Mouse (Mus musculus) spleen, postnatal 4 days (tissue): ENCODE data around the gene Cela2a.
A peak's percentile ranks its signal among the peaks of the same experiment; 100 is the strongest.
"Not testable (repeated sequence)": the region's sequence is repeated elsewhere in the genome, so short reads cannot be mapped to it uniquely, and the experiment has no call there.

Experiments
- DNase-seq, 2 experiments: peaks; one replicate each; pipeline ENCODE4 v3.0.0; 2022; ENCODE audit warnings: low spot score in 2 of 2

Cela2a gene

DNA sequence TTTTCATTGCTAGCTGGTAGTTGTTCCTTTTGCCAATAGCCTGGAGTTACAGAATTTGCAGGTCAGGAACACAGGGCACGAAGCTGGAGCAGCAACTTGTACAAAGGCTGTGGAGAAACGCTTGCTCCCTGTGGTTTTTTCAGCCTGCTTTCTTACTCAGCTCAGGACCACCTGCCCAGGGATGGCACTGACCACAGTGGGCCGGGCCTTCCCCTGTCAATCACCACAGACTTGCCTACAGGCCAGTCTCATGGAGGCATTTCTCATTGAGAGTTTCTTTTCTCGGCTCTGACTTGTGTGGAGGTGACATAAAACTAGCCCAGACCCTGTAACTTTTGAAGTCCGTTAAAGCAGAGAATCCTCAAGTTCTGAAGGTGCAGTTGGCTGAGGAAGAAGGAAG lies 28.4 kb downstream of the Cela2a start:
- no peak for DNase-seq

DNA sequence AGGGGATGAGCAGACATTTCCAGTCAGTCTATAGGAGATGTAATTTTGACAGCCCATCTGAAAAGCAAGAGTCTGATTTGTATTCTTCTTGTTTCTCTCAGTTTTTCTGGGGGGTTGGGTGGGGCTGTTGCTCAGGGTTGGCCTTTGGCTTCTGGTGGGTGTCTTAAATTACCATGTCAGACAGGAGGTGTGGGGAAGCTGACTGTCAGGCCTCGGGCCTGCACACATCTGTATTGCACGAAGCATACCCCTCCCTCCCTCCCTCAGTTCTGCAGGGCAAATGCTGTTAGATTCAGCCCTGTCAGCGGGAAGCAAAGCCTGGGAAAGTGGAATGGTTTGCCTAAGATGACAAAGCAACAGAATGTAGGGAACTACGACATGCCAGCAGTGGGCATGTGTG lies 29.0 kb downstream of the Cela2a start:
- DNase-seq, result no peak

DNA sequence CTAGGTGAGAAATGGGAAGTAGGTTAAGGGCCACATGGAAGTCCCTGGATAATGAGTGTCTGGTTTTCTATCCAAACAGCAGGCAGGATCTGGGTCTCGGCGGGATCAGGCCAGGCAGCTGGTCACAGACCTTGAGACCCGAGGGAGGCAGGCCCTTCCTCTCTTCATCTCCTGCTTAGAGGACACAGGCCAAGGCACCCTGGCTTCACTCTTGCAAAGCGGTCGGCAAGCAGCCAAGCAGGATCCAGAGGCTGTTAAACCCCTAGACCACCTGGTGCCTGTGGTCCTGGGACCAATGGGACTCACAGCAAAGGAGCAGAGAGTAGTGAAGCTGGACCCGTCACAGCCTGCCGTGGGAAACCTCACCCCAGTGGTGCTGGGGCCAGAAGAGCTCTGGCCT lies 29.6 kb downstream of the Cela2a start:
- DNase-seq, result no peak

DNA sequence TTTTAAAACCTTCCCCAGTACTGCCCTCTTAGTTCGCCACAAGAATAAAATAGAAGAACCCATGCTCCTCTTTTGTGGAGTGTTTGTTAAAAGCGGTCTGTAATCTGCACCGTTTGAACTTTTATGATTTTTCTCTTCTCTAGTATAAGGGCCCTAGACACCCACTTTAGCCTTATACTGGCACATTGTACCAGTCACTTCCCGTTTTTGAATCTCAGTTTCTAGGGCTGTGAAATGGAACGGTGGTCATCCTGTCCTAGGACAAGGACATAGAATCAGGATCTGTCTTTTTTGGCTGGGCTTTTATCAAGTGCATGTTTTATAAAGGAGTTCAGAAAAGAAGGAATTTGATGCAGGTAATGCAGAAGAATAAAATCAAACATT lies 31.8 kb downstream of the Cela2a start:
- no peak for DNase-seq

DNA sequence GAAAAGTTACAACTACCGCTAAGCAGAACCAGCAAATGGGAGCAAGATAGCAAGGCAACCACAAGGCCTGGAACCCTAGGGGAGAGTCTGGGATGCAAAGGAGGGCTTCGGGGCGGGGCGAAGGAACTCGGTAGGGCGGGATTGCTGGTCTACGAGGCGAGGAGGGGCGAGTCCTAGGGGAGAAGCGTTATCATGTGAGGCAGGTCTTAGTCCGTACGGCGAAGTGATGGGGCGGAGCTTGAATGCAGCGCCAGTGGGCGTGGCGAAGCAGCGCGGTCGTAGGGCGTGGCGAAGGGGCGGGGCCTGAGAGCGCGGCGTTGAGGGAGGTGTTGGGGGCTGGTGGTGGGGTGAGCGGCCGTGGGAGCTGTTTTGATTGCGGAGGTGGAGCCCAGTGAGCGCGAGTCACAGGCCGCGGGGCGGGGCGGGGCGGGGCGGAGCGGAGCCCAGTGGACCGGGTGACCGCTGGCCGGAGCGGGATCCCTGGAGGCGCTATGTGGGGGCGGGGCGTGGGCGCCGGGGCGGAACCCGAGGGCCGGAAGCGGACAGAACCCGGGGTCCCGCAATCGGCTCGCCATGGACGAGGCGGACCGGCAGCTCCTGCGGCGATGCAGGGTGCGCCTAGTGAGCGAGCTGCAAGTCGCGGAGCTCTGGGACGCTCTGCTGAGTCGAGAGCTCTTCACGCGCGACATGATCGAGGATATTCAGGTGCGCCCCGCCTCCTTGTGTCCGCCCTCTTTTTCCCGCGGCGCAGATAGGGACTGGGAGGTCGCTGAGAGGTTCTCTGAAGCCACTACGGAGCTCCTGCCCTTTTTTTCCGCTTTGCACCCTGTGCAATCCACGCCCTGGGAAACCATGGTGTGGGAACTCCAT lies 32.4 kb downstream of the Cela2a start, which contains the start of gene Casp9:
Casp9 (plus strand) TSS at position 331 of the 870 bp plus-strand sequence.
- DNase-seq, result peak; percentile 99

DNA sequence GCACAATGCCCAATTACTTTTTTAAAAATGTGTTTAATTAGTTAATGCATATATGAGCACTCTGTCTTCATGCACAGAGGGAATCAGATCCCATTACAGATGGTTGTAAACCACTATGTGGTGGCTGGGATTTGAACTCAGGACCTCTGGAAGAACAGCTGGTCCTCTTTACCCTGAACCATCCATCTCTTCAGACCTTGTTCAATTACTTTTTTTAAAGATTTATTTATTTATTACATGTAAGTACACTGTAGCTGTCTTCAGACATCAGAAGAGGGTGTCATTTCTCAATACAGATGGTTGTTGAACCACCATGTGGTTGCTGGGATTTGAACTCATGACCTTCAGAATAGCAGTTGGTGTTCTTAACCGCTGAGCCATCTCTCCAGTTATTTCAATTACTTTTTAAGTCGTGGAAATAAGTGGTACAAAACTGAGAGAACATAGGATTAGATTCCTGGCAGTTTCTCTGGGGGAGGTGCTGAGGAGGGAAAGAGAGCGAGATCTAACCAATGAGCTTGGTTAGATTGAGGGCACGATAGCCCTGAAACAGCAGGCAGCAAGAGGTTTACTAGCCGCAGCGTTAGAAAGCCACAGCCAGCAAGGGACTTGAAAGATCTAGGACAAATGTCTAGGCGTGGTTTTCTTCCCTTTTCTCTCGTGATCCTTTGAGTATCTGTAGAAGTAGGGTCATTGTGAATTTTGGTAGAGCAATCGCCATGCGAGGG lies 33.2 kb downstream of the Cela2a start:
- DNase-seq, result peak in 1 of 2 experiments; percentile 31

DNA sequence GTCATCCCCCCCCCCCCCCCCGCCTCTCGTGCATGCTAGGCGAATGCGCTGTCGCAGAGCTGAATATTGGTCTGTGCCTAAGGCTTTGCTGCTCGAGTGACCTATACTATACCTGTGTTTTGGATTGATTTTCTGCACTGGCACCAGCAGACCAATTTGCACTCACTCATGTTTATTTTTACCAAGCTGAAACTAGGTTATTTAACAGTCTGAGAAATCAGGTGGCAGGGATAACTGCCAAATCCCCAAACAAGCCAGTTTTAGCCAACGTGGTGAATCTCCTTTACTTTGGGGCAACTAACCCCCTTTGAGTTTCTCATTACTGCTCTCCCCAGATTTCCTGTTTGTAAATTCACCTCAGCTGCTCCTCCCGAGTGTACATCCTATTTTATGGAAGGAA lies 34.0 kb downstream of the Cela2a start:
- DNase-seq, result no peak

DNA sequence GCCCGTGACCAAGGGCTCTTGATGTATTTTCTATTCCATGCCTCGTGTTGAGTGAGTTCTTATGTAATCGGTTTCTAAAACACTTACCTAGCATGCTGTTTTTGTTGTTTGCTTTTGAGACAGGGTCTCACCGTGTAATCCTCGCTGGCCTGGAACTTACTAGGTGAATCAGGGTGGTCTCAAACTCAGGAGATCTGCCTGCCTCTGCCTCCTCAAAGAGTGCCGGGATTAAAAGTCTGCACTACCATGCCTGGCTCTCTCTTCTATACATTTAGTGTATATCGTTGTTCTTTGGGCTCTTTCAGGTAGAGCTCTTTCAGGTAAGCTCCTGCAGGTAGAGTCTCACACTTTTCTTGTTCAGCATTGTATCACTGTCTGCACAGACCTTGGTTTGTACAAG lies 34.5 kb downstream of the Cela2a start:
- no peak for DNase-seq

DNA sequence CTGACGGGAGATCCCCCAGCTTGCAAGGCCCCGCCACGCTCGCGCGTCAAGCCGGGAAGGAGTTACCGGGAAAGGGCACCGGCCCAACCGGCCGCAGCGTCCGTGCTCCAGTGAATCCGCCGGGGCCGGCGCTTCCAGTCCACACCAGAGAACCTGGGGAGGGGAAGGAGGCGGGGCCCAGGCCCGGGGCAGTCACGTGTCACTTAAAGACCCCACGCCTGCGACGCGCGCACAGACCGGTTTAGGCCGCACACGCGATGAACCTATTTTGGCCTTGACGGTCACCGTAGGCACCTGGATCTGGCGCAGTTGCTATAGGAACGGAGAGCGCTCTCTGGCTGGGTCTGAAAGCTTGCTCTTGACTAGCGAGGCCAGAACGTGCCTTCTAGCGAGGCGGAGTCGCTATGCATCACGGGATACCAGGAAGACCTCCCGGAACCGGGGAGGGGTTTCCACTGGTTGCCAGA lies 35.4 kb downstream of the Cela2a start, which contains the start of gene Dnajc16:
Dnajc16 (minus strand) TSS at position 408 of the 467 bp plus-strand sequence.
- peak; percentile 93 to 95 for DNase-seq

DNA sequence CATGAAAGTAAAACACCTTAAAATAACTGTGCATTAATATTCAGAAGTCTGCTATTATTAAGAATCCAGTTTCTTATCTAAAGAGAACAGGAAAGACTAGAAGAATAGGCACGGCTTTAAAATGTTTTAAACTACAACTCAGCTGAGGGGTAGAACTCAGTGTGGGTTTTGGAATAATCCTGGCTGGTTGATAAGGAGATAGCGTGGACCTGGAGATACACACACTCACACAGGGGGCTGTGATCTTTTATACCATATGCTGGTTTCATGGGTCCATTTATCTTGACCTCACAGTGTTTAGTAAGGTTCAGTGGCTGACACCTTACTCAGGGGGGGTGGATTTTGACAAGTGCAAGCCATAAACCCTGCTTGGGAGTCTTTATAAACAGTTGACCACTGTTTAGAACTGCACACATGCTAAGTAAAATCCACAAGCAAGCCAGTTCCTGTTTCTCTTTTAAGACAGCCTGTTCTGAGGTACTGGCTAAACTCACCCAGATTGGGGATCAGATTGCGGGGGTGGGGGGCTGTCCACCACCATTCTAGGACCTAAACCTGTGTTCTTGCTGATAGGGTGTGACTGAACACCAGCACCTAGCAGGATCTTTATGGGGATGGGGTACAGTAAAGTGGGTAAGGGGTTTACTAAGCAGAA lies 36.3 kb downstream of the Cela2a start:
- DNase-seq, result no peak

DNA sequence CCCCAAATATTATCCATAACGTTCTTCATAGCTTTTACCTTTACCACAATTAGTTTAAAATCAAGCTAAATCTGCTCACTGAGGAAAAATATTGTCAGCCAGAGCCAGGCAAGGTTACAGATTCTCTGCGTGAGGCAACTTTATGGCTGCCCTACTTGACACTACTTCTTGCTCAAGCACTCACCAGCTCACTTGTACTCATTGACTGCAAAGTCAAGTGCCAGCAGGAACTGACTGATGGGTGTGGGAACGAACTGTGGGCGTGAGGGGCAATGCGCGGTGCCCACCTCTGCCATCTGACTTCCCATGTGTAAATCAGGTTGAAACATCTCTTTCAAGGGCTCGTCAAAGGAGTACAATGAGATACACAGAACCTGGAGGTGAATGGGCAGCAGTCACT lies 38.5 kb downstream of the Cela2a start:
- no peak for DNase-seq

DNA sequence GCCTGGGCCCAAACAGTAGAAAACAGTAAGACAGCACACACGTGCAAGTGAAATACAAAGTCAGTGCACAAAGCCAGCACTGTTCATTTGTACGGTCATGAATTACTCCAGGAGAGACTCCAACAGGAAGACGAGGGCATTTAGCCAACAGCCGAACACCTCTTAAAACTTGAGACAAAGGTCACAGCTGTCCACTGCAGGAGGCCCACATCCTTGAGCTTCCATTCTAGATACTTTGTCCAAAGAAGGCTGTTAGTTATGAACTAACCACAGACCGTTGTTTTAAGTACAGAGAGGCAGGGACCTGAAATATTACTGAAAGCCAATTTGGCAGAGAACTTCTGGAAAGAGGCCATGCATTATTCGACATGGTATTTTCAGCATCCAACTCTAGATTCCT lies 38.9 kb downstream of the Cela2a start:
- no peak for DNase-seq

DNA sequence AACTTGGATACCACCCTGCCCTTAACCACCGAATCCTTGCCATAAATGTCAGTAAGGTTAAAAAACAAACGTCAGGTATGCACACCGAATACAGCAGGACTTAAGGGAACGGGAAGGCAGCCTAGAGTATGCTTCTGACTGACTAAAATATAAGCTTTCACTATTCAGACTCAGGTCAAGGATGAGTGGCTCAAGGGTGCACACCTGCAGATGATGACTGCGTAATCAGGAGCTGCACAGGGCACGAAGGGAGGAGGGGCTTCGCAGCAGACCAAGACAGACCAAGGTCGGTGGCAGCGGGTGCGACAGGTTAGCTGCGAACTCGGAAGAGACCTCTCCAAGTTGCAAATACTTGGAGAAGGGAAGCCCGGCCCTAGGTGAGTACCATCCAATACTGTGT lies 39.8 kb downstream of the Cela2a start:
- no peak for DNase-seq

DNA sequence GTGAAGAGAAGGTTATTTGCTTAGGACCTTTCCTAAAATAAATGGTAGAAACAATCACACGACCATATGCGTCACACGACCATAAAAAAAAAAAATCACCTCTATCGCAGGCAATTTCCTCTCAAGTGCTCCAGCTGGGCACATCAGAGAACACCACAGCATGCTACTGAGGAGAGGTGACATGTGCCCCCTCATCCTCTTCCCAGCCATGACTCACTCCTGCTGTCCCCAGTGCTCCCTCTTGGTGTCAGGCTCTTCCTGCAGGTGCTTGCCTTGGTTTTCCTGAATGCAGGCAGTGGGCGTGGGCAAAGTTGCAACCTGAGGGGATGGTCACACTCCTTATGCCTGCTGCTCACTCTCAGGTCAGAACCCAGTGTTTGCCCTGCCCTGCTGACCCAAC lies 41.1 kb downstream of the Cela2a start:
- no peak for DNase-seq

DNA sequence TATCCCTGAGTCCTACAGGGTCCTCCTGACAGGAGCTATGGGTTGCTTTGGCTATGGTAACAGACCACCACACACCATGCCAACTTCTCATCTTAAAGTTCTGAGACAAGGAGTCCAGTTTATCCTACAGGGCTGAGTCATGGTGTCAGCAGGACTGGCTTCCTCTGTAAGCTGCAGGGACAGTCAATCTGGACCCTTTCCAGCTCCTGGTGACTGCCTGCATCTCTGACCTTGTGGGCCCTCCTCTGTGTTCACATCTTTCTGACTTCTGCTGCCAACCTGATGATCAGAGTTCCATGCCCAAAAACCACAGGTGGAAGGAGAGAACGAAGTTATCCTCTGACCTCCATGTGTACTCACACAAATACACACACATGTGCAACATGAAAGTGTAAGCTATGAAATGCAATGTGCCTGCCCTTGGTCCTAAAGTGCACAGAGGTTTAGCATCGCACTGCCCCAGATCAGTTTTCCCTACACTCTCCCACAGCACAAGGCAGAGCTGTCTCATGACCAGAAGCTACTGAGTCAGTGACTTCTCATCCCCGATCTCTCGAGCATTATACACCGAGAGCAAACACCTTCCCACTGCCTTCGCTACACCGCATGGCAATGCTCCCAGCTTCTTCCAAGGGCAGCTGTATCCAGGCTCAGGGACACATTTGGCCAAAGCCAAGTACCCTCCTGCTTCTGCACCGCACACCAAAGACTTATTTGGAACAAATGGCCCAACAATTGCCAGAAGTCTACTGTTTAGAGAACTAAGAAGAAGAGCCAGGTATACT lies 44.6 kb downstream of the Cela2a start:
- no peak for DNase-seq

DNA sequence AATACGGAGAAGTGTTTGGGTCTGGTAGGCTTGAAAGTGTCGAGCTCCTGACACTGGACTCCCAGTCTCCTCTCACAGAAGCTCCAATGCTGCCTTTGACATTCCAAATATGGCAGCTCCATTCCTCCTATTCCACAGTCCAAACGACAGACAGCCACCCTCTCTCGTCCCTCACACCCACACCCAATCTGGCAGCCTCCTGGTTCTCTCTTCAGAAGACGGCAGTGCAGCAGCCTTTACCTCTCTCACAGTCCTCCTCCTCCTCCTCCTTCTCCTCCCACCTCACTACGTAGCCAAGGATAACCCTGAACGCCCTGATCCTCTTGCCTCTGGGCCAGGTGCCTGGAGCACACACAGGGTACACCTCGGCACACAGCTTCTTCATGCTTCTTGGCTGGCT lies 46.1 kb downstream of the Cela2a start:
- DNase-seq, result no peak

DNA sequence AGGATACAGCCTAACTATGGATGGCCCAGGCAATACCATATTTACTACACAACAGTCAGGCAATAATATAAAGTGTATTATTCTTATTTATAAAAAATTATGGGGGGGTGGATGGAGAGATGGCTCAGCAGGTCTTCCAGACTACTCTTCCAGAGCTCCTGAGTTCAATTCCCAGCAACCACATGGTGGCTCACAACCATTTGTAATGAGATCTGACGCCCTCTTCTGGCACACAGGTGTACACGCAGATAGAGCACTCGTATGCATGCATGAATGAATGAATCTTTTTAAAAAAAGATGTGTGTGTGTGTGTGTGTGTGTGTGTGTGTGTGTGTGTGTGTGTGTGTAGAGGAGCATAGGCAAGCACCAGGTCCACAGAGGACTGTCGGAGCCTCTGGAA lies 52.9 kb downstream of the Cela2a start:
- DNase-seq, result not testable (repeated sequence)

DNA sequence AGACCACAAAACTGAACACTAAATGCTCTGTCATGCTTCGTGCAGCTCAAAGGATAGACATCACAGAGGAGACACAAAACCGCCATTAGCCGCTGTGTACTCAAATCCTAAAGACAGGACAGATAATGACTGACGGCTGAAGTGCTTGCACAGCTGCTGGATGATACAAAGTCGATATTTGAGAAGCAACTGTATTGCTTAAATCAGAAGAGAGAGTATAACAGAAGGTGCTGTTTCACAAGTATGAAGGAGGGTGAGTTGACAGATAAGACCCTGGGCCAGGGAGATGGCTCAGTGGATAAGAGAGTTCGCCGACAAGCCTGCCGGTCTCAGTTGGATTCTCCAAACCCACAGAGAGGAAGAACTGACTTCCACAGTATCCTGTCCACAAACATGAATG lies 54.1 kb downstream of the Cela2a start:
- no peak for DNase-seq

DNA sequence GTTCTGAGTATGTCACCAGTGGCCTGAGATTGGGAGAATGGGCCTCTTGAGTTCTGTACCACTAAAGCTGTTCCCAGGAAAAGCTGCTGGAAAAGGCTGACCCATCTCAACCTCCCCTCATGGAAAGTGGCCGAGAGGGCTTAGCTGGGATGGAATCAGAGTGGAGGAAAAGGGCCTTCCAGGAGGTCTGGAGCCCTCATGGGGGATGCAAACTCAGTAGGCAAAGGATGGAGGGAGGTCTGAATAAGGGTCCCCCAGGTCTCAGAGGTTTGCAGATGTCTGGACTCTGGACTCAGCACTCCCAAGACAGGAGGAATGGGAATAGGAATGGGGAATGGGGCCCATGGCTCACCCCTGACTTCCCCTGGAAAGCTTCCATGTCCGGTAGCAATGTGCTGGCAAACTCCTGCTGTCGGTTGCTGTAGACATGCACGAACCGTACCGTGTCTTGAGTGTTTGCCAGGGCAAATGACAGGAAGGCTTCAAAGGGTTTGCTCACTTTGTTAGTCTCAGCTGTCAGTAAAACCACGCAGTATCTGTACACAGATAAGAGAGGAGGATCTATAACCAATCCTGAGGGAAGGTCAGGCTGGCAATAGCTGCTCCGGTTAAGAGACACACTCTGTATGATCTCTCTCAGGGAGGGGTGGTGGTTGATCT lies 56.3 kb downstream of the Cela2a start:
- DNase-seq, result no peak

DNA sequence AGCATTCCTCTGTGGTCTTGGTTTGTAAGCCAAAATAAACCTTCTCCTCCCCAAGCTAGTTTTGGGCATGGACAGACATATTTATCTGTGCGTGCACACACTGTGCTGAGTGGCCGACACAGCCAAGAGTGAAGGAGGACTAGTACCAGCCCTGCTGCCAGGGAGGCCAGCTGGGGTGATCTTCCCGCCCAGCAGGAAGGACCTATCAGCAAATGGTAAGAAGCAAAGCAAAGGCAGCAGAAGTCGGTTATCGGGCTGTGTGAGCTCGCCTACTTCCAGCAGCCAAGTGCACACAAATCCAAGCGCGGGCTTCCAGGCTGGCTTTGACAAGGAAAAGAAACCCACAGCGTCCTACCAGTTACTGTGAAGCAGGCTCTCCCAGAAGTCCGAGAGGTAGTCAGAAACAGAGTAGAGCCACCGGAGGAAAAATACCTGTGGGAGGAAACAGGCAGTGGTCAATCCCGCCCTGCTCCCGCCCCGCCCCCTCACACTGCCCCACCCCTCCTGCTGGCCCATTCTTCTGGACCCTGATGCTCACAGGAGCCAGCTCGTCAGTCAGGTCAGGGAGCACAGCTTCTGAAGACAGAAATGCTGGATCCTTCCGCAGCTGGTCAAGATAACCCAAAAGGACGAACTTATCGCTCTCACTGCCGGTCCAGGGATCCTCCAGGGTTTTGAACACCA lies 58.5 kb downstream of the Cela2a start:
- peak; percentile 59 to 73 for DNase-seq
